Mouse (Mus musculus): Measurements from ENCODE around the gene Slx1b.

DNA sequence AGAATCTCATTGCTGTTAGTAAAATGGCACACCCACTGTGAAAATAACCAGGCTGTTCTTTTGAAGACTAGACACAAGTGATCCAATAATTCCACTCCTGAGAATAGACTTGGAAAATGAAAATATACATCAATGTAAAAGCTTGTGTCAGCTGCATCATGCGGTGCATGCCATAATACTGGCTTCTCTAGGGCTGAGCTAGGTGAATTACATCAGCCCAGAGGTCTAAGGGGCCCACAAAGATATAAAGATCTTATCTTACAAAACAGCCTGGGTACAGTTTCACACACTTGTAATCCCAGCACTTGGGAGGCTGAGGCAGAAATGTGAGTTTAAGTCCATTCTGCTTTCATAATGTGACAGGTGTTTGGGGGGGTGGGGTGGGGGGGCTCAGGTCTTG is 38.1 kb downstream of the Slx1b start:
- no peak for TF ChIP-seq POLR2A (IDR thresholded peaks at IDR 0.05; ENCODE audit: low read depth, low read length)
- no peak for TF ChIP-seq CTCF (IDR thresholded peaks at IDR 0.05; ENCODE audit: extremely low read depth, insufficient read length, insufficient replicate concordance, low read depth, low read length)

All from small intestine, adult 2 months (tissue).